Mouse (Mus musculus) spleen, adult 12 weeks (tissue): ENCODE measurements around the gene Gm9857.

Source experiments
- DNase-seq: peaks from one replicate; pipeline ENCODE4 v3.0.0; 2022; ENCODE audit warnings: low spot score

The Gm9857 gene

DNA sequence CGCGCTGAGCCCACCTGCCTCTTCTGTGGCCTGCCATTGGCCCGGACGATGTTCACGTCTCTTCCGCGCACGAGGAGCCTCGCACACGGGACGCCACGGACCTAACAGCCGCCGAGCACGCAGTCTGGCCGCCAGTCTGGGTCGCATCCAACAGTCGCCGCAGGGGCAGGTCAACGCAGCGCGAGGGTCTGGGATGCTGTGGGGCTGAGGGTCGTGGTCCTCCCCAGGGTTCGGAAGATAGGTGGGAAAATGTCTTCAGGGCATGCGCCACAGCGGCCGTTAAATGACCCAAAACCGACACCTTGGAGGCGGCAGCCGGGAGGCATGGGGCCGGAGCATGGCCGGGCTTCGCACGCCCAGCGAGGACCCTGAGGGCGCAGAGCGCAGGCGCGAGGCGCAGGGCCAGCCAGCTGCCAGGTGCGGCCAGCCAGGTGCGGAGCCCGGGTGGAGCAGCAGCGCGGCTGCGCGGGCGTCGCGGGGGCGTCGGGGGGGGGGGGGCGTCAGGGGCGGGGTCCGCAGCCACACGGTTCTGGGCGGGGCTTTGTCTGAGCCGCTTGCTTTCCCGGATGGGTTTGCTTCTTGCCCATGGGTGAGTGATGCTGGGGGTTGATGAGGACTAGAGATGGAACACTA is at the start of gene Gm9857:
TSS of gene Gm9857 (minus strand) at position 445 of the 633 bp plus-strand sequence.
- DNase-seq: no peak

GRCm38 (mm10) chr3:108987009-108987659 is 46.9 kb upstream of the Gm9857 start:
- no peak for DNase-seq

GRCm38 (mm10) chr3:108986534-108986933 is 46.3 kb upstream of the Gm9857 start:
- no peak for DNase-seq

DNA sequence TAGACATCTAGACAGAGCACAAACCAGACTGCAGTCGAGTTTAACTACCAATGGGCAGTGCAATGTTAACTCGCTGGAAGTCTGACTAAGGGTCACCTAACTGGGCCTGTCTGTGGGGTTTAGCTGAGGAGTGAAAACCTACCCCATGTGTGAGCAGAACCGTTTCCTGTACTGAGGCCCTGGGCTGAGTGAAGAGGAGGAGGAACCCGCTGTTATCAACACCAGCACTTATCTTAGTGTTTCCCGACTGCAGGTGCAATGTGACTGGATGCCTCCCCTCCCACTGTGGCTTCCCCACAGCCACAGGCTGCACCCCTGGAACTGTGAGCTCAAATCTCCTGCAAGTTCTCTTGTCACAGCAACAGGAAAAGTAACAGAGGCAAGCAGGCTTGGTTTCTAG is 43.7 kb upstream of the Gm9857 start:
- DNase-seq: no peak

GRCm38 (mm10) chr3:108981946-108982345 is 41.7 kb upstream of the Gm9857 start:
- no peak for DNase-seq

DNA sequence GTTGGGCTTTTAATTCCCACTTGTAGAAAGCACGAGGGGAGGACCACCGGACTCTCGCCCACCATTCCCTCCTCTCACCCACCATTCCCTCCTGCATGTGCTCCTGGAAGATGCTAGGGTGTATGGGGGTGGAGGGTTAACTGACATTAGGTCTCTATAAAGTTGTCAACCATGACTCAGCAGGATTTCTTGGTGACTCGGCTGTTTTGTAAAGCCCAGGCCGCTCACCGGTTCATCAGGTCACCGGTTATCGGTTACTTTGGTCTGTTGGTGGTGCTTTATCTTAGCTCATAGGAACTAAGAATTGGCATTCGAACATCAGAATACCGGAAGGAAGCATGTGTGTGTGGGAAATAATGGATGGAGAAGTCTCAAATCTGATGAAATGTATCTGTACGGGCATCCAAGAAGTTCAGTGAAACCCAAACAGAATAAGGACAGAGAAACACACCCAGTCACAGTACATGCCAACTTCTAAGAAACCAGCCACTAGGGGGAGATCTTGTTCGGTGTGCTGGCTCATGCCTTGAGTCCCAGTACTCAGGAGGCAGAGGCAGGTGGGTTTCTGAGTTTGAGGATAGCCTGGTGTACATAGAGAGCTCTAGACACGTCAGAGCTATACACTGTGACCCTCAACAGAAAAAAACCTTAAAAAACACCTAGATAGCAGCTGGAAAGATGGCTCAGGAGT is 37.2 kb upstream of the Gm9857 start:
- no peak for DNase-seq

DNA sequence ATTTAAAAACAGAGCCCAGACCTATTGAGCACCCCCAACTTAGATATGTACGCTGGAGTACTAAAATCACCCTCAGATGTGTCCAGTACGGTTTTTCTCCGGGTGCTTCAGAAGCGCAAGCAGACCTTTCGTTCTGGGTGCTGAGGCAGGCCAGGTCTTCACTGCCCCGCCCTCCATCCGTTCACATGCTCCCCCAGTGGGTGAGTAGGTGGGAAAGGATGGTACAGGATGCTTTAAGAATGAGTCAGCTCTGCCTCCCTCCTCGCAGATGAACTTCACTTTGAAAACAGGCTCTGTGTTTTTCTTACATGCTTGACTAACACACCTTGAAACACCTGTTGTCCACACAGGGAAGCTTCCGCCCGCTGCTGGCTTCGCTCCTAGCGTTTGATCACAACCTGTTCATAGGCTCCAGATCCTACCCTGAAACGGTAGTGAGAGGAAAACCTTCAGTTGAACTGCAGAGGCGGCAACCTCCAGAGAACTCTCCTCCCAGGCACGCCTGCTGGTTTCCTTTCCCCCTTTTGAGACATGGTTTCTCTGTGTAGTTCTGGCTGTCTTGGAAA is 34.8 kb upstream of the Gm9857 start:
- no peak for DNase-seq

GRCm38 (mm10) chr3:108973980-108974660 is 33.9 kb upstream of the Gm9857 start:
- DNase-seq: no peak

DNA sequence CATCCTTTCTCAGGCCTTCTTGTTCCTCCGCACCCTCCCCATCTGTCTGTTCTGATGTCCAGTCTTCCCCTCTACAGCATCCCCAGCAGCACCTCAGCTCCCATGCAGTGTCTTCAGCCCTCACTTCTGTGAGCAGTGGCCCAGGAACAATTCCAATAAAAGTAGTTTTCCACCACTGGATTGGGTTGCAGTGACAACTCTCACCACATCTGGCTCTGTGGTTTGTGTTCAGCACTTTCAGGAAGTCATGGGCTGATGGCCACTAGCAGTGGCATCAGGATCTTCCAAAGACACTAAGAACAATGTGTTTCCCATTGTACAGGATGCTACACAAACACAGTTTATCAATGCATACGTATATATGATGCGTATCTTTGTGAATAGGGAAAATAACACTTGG is 25.8 kb upstream of the Gm9857 start:
- DNase-seq: no peak

DNA sequence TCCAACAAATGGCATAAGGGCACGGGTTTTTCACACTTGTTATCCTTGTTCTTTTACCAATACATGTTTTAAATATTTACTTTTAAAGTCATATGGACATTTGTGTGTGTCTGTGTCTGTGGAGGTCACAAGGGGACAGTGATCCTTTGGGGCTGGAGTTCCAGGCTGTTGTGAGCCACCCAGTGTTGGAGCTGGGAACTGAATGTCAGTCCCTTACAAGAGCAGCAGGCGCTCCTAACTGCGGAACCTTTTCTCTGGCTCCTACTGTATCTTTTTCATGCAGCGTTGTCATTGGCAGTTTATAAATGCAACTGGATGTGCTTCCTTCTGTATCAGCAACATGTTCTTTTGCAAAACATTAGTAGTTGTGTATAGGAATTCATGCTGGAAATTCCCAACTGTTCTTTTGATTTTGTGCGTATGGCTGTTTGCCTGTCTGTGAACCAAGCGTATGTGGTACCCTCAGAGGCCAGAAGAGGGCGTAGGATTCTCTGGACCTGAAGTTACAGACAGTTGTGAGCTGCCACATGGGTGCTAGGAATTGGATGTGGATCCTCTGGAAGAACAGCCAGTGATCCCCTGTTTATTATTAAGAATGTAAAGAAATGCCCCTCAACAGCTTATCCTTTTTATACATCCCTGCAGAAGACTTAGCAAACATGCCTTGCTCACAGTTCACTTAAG is 24.3 kb upstream of the Gm9857 start:
- no peak for DNase-seq

- DNase-seq: no peak
Observed at GRCm38 (mm10) chr3:108963776-108964175, 23.5 kb upstream of the Gm9857 start.

- no peak for DNase-seq
Observed at GRCm38 (mm10) chr3:108963278-108963677, 23.0 kb upstream of the Gm9857 start.

DNA sequence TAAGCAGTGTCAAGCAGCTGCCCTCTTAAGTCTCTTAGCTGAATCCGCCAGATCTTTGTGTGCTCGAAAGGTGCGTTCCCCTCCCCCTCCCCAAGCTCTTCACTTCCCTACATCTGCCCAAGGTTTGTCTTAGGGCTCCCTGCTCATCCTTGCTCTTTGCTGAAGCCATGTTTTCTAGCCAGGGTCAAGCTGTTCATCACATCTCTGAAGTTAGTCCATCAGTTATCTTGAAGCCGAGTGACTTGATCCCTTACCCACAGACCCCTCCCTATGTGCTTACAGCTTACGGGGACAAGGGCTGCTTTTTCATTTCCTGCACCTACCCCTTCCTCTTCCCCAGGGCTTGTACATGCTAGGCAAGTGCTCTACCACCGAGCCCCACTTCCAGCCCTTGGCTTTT is 21.4 kb upstream of the Gm9857 start:
- DNase-seq: no peak

- no peak for DNase-seq
Observed at GRCm38 (mm10) chr3:108961226-108961625, 21.0 kb upstream of the Gm9857 start.

DNA sequence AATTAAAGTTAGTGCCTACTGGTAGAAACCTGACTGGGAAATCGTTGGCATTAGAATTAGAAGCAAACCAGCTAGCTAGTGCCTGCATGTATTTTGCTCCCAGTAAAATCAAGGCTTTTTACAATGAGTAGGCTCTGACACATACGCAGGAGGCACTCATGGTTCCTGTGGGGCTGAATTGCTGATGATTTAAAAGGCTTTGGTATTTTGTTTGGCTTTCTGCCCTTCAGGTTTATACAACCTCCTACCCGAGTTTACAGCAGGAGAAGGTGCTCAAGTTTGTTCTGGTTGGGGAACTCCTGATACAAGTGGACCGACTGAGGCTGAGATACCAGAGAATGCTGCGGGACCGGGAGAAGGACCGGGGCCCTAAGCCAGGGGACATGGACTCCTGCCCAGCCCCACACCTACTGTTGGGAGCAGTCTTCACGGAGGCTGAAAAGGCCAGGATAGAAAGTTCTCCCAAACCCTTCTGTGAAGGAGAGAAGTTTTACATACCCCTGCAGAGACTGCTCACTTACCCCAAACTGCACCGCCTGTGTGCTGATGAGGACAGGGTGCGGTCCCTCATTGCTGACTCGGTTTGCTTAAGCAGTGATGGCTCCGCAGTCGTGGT is 19.5 kb upstream of the Gm9857 start:
- no peak for DNase-seq

DNA sequence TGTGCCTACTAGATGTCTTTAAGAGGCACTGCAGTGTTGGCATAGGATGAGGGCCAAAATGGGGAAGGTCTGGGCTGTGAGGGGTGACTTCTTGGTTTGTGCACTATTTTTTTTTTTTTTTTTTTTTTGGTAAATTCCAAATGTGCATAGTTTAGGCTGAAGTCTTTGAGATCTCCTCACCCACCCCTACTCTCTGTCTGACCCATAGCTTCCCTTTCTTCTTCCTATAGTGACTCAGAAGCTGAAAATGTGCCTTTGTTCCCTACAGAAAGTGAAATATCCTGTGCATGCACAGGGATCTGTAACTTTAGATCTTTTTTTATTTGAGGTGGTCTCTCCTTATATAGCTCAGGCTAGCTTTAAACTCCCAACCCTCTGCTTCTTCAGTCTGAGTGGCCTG is 17.7 kb upstream of the Gm9857 start:
- DNase-seq: no peak

- no peak for DNase-seq
Observed at GRCm38 (mm10) chr3:108940996-108941395, 751 bp upstream of the Gm9857 start.

DNA sequence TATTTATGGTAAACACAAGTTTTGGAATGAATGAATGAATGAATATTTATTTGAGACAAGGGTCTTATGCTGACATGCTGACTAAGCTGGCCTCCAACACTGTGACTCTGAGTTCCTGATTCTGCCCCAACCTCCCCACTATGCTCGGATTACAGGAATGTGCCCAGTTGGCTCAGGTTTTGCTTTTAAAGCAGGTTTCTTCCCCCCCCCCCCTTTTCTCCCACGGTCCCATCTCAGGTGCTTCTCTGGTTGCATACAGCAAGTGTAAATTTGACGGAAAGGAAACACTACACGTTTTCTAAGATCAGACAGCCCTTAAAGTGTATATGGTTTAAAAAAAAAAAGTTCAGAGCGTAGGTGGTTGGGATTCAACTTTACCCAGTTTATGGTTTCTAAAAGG is 672 bp downstream of the Gm9857 start, which contains the start of gene Henmt1:
TSS of gene Henmt1 (plus strand) at position 301 of the 400 bp plus-strand sequence.
- DNase-seq: no peak

DNA sequence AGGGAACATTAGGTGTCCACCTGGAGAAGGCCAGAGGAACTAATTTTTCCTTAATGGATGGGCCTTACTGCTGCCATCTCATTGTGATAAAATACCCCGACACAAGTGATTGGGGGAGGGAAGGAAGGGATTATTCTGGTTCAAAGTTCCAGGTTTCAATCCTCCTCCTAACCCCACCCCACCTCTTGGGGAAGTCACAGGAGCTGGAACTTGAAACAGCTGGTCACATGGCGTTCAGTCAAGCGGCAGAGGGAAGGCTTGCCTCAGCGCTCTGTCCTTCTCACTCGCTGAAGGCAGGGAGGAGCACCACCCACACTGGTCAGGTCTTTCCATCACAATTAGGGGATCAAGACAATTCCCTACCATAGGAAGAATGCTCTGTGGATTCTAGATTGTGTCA is 1.6 kb downstream of the Gm9857 start:
- no peak for DNase-seq

DNA sequence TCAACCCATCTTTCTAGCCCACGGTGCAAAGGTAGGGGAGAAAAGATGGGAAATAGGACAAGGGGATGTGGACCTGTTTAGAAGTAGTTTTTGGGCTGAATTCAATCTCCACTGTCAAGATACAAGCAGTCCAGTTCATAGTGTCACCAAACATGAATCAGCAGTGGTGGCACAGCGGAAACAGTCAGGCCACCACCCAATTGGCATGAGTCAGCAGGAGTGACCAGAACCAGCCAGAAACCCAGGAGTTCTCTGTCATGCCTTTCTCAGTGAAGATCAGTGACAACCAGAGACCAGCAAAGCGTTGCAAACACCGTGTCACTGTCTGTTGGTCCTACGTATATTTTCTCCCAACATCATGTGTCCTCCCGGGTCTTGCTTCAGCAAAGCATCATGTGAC is 6.7 kb downstream of the Gm9857 start:
- no peak for DNase-seq

DNA sequence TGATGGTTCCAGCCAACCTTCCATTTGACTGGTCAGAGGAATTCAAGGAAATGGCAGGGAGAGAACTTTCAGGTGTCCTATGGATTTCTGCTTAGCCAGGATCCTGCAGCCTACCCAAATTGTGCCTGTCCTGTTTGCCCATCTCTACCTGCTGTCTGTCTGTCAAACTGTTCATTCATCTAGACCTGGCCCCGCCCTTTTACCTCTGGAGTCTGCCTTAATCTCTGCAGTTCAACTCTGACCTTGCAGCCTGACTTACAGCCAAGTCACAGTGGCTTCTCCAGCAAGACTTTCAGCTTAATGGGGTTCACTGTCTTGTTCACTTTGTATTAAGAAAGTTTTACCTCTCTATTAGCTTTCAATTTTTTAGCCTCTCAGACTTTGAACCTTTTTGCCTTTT is 13.9 kb downstream of the Gm9857 start:
- no peak for DNase-seq
